Mouse (Mus musculus): ENCODE measurements at regions not wholly inside any gene's neighbourhood (a gene's known extent, or its start where the extent isn't known, plus 50 kb on each side); places are given as distances from the start of the nearest gene placed in this dataset.
A peak's percentile ranks its signal among the peaks of the same experiment; 100 is the strongest.

- no peak for ATAC-seq (ENCODE audit: insufficient number of reproducible peaks, insufficient read depth, low FRiP score, low TSS enrichment, low read depth)
- WGBS, result 43% methylated on average over 10 of the region's 10 CpGs
- peaks cover 5% of the 10 kb centered on the region; the same call in 1 of the 2 replicates for H3K27me3 ChIP-seq
These were observed 152.8 kb upstream of the Foxd3 start for GRCm38 (mm10) chr4:99503221-99503744.

GRCm38 (mm10) chr4:99511993-99512392, 144.1 kb upstream of the Foxd3 start:
- Histone ChIP-seq H3K4me3 (no peak overlapping the region), H3K27me3 (no peaks in the 10 kb centered on the region), H3K4me2 (no peak overlapping the region), H3K9me3 (no peaks in the 10 kb centered on the region; the same call in 1 of the 2 replicates), H3K4me1 (no peaks in the 10 kb centered on the region), H3K27ac (no peak overlapping the region), H3K9ac (no peak overlapping the region), H3K36me3 (no peaks in the 10 kb centered on the region)
- 19% methylated on average over 6 of the region's 6 CpGs for WGBS
- ATAC-seq (ENCODE audit: insufficient number of reproducible peaks, insufficient read depth, low FRiP score, low TSS enrichment, low read depth), result no peak

More at GRCm38 (mm10) chr4:99503221-99503744, 152.8 kb upstream of the Foxd3 start:
- H3K9me3 ChIP-seq, result no peaks in the 10 kb centered on the region
- H3K36me3 ChIP-seq, result no peaks in the 10 kb centered on the region
- no peak overlapping the region for H3K4me2 ChIP-seq
- H3K27ac ChIP-seq, result no peak overlapping the region
- H3K4me1 ChIP-seq, result no peaks in the 10 kb centered on the region
- H3K9ac ChIP-seq, result no peak overlapping the region
- no peak overlapping the region for H3K4me3 ChIP-seq

- 80% methylated on average over 3 of the region's 3 CpGs for WGBS
- Histone ChIP-seq H3K36me3 (no peaks in the 10 kb centered on the region), H3K9ac (no peak overlapping the region), H3K27ac (no peak overlapping the region), H3K4me3 (no peak overlapping the region), H3K4me1 (no peaks in the 10 kb centered on the region), H3K4me2 (no peak overlapping the region), H3K9me3 (no peaks in the 10 kb centered on the region), H3K27me3 (no peaks in the 10 kb centered on the region)
- ATAC-seq (ENCODE audit: insufficient number of reproducible peaks, insufficient read depth, low FRiP score, low TSS enrichment, low read depth), result no peak
These were observed 139.2 kb upstream of the Foxd3 start for GRCm38 (mm10) chr4:99516883-99517282.

- no peak overlapping the region for H3K9ac ChIP-seq
- no peaks in the 10 kb centered on the region for H3K4me1 ChIP-seq
- no peak for ATAC-seq (ENCODE audit: insufficient number of reproducible peaks, insufficient read depth, low FRiP score, low TSS enrichment, low read depth)
- no peak overlapping the region for H3K4me2 ChIP-seq
- H3K27ac ChIP-seq, result no peak overlapping the region
- no peaks in the 10 kb centered on the region for H3K27me3 ChIP-seq
- H3K36me3 ChIP-seq, result no peaks in the 10 kb centered on the region
- 94% methylated on average over 12 of the region's 12 CpGs for WGBS
- H3K9me3 ChIP-seq, result no peaks in the 10 kb centered on the region
- H3K4me3 ChIP-seq, result no peak overlapping the region
These were observed 128.7 kb upstream of the Foxd3 start for GRCm38 (mm10) chr4:99527441-99527840.

- Histone ChIP-seq H3K27me3 (0 out of 2 replicates have a peak, but pooled peaks cover 3% of the 10 kb centered on the region), H3K9ac (no peak overlapping the region), H3K36me3 (no peaks in the 10 kb centered on the region), H3K4me2 (no peak overlapping the region), H3K4me3 (no peak overlapping the region), H3K9me3 (no peaks in the 10 kb centered on the region), H3K27ac (no peak overlapping the region), H3K4me1 (no peaks in the 10 kb centered on the region)
- no peak for ATAC-seq (ENCODE audit: insufficient number of reproducible peaks, insufficient read depth, low FRiP score, low TSS enrichment, low read depth)
- 77% methylated on average over 6 of the region's 6 CpGs for WGBS
These were observed 112.1 kb upstream of the Foxd3 start for GRCm38 (mm10) chr4:99544014-99544413.

GRCm38 (mm10) chr4:99545742-99546141, 110.4 kb upstream of the Foxd3 start:
- Histone ChIP-seq H3K27ac (no peak overlapping the region), H3K4me3 (no peak overlapping the region), H3K9me3 (no peaks in the 10 kb centered on the region), H3K27me3 (0 out of 2 replicates have a peak, but pooled peaks cover 3% of the 10 kb centered on the region), H3K4me2 (no peak overlapping the region), H3K36me3 (no peaks in the 10 kb centered on the region), H3K9ac (no peak overlapping the region), H3K4me1 (no peaks in the 10 kb centered on the region)
- WGBS, result 45% methylated on average over 3 of the region's 3 CpGs
- no peak for ATAC-seq (ENCODE audit: insufficient number of reproducible peaks, insufficient read depth, low FRiP score, low TSS enrichment, low read depth)

GRCm38 (mm10) chr4:99557963-99558362, 98.1 kb upstream of the Foxd3 start:
- no peak for ATAC-seq (ENCODE audit: insufficient number of reproducible peaks, insufficient read depth, low FRiP score, low TSS enrichment, low read depth)
- 39% methylated on average over 5 of the region's 5 CpGs for WGBS
- Histone ChIP-seq H3K4me2 (no peak overlapping the region), H3K36me3 (no peaks in the 10 kb centered on the region), H3K27ac (no peak overlapping the region), H3K27me3 (peaks cover 33% of the 10 kb centered on the region), H3K9ac (no peak overlapping the region), H3K4me1 (no peaks in the 10 kb centered on the region), H3K4me3 (no peak overlapping the region), H3K9me3 (no peaks in the 10 kb centered on the region)

GRCm38 (mm10) chr4:99560604-99561003, 95.5 kb upstream of the Foxd3 start:
- no peak overlapping the region for H3K4me2 ChIP-seq
- WGBS, result 49% methylated on average over 8 of the region's 8 CpGs
- H3K9me3 ChIP-seq, result no peaks in the 10 kb centered on the region
- peaks cover 35% of the 10 kb centered on the region for H3K27me3 ChIP-seq
- no peak overlapping the region for H3K9ac ChIP-seq
- no peak overlapping the region for H3K27ac ChIP-seq
- H3K36me3 ChIP-seq, result no peaks in the 10 kb centered on the region
- no peaks in the 10 kb centered on the region for H3K4me1 ChIP-seq
- no peak overlapping the region for H3K4me3 ChIP-seq
- ATAC-seq (ENCODE audit: insufficient number of reproducible peaks, insufficient read depth, low FRiP score, low TSS enrichment, low read depth), result no peak

- 15% methylated on average over 6 of the region's 6 CpGs for WGBS
- Histone ChIP-seq H3K4me2 (no peak overlapping the region), H3K27ac (no peak overlapping the region), H3K4me3 (no peak overlapping the region), H3K9ac (no peak overlapping the region), H3K9me3 (no peaks in the 10 kb centered on the region), H3K36me3 (no peaks in the 10 kb centered on the region), H3K4me1 (no peaks in the 10 kb centered on the region), H3K27me3 (peaks cover 35% of the 10 kb centered on the region)
- no peak for ATAC-seq (ENCODE audit: insufficient number of reproducible peaks, insufficient read depth, low FRiP score, low TSS enrichment, low read depth)
These were observed 94.6 kb upstream of the Foxd3 start for GRCm38 (mm10) chr4:99561506-99561937.

GRCm38 (mm10) chr4:99565401-99565800, 90.7 kb upstream of the Foxd3 start:
- H3K27ac ChIP-seq, result no peak overlapping the region
- WGBS, result 89% methylated on average over 9 of the region's 9 CpGs
- peaks cover 26% of the 10 kb centered on the region for H3K27me3 ChIP-seq
- no peak overlapping the region for H3K4me2 ChIP-seq
- no peaks in the 10 kb centered on the region for H3K36me3 ChIP-seq
- no peaks in the 10 kb centered on the region for H3K9me3 ChIP-seq
- no peaks in the 10 kb centered on the region for H3K4me1 ChIP-seq
- no peak overlapping the region for H3K9ac ChIP-seq
- no peak overlapping the region for H3K4me3 ChIP-seq
- ATAC-seq (ENCODE audit: insufficient number of reproducible peaks, insufficient read depth, low FRiP score, low TSS enrichment, low read depth), result no peak

- Histone ChIP-seq H3K27ac (no peak overlapping the region), H3K9ac (peak overlapping the region; percentile 57), H3K4me1 (peaks cover 9% of the 10 kb centered on the region), H3K4me3 (peak overlapping the region; percentile 39), H3K9me3 (no peaks in the 10 kb centered on the region), H3K36me3 (no peaks in the 10 kb centered on the region), H3K27me3 (peaks cover 40% of the 10 kb centered on the region), H3K4me2 (peak overlapping the region; percentile 71)
- 4% methylated on average over 33 of the region's 33 CpGs for WGBS
- ATAC-seq (ENCODE audit: insufficient number of reproducible peaks, insufficient read depth, low FRiP score, low TSS enrichment, low read depth), result no peak
These were observed 83.1 kb upstream of the Foxd3 start for GRCm38 (mm10) chr4:99572841-99573642.

GRCm38 (mm10) chr4:99574021-99574531, 82.0 kb upstream of the Foxd3 start:
- 37% methylated on average over 11 of the region's 11 CpGs for WGBS
- H3K27me3 ChIP-seq, result peaks cover 40% of the 10 kb centered on the region
- ATAC-seq (ENCODE audit: insufficient number of reproducible peaks, insufficient read depth, low FRiP score, low TSS enrichment, low read depth), result no peak

More at GRCm38 (mm10) chr4:99574021-99574531, 82.0 kb upstream of the Foxd3 start:
- no peaks in the 10 kb centered on the region for H3K9me3 ChIP-seq
- H3K4me2 ChIP-seq, result no peak overlapping the region
- H3K36me3 ChIP-seq, result no peaks in the 10 kb centered on the region
- peaks cover 9% of the 10 kb centered on the region for H3K4me1 ChIP-seq
- no peak overlapping the region for H3K4me3 ChIP-seq
- no peak overlapping the region for H3K27ac ChIP-seq
- no peak overlapping the region for H3K9ac ChIP-seq
